Mouse (Mus musculus) intestine, embryonic 15.5 days (tissue): ENCODE results near the gene Cypt4. TPM values are rescaled to one million over a fixed set of nuclear protein-coding genes. Genes with fewer than 3 reads are reported as not detected.
"Not testable (repeated sequence)": the region's sequence is repeated elsewhere in the genome, so short reads cannot be mapped to it uniquely, and the experiment has no call there.

Source experiments
- ATAC-seq: fragments of 200-750 bp; cut with Nextera tagmentation; 2 replicates; pipeline ENCODE4 v1.8.0; 2017; ENCODE audit warnings: moderate TSS enrichment, moderate library complexity
- H3K27ac ChIP-seq: fragments of 300-500 bp; sonication (generic); 2 replicates; pipeline ENCODE4 v1.5.1; 2015; ENCODE audit warnings: mild to moderate bottlenecking, inconsistent platforms
- H3K27me3 ChIP-seq: fragments of 300-500 bp; sonication (generic); replicated peaks from 2 replicates; pipeline ENCODE4 v1.6.1; 2015; ENCODE audit warnings: inconsistent platforms
- H3K36me3 ChIP-seq: fragments of 300-500 bp; sonication (generic); 2 replicates; pipeline ENCODE4 v1.6.1; 2015; ENCODE audit warnings: inconsistent platforms
- H3K4me1 ChIP-seq: fragments of 300-500 bp; sonication (generic); replicated peaks from 2 replicates; pipeline ENCODE4 v1.6.1; 2015; ENCODE audit warnings: inconsistent platforms
- H3K4me2 ChIP-seq: fragments of 300-500 bp; sonication (generic); replicated peaks from 2 replicates; pipeline ENCODE4 v1.6.1; 2015; ENCODE audit warnings: mild to moderate bottlenecking, inconsistent platforms
- H3K4me3 ChIP-seq: fragments of 300-500 bp; sonication (generic); replicated peaks from 2 replicates; pipeline ENCODE4 v1.5.1; 2015; ENCODE audit warnings: inconsistent platforms
- H3K9ac ChIP-seq: fragments of 300-500 bp; sonication (generic); 2 replicates; pipeline ENCODE4 v1.6.1; 2015; ENCODE audit warnings: inconsistent platforms
- H3K9me3 ChIP-seq: fragments of 300-500 bp; sonication (generic); 2 replicates; pipeline ENCODE4 v1.6.1; 2016; ENCODE audit warnings: inconsistent platforms
- WGBS: fragments of 180-500 bp; shearing (Covaris S2); methylation state at CpG from one replicate; pipeline ENCODE4 v1.1.7; 2015; 5-methylcytosine and 5-hydroxymethylcytosine counted together
- polyA plus RNA-seq: library from polyadenylated mRNA; unstranded; fragments of >200 nt; fragmentation: Nextera tagmentation; extraction: Ambion mirVana; gene quantifications from 2 replicates; pipeline ENCODE4 v1.2.1, GENCODE M21; 2015

Gene Cypt4
- not detected in 2 replicates for polyA plus RNA-seq

- no peak within 1 kb of the TSS for H3K9ac ChIP-seq
- WGBS = 92% methylated on average over 5 of the region's 5 CpGs
- no peaks in the 10 kb centered on the region for H3K36me3 ChIP-seq
- no peaks in the 10 kb centered on the region for H3K4me1 ChIP-seq
- no peak within 1 kb of the TSS for H3K4me2 ChIP-seq
- no peaks in the 10 kb centered on the region for H3K9me3 ChIP-seq
- H3K4me3 ChIP-seq = no peak within 1 kb of the TSS
- no peak for ATAC-seq
- H3K27me3 ChIP-seq = no peaks in the 10 kb centered on the region
- H3K27ac ChIP-seq = no peak within 1 kb of the TSS
Measured at GRCm38 (mm10) chr9:24624896-24625295, at the start of gene Cypt4. Gene Cypt4, plus strand, starts transcription at chr9:24625196.

- not testable (repeated sequence) for H3K27ac ChIP-seq, H3K9me3 ChIP-seq, H3K4me2 ChIP-seq, H3K36me3 ChIP-seq, H3K4me1 ChIP-seq, H3K9ac ChIP-seq, H3K27me3 ChIP-seq, ATAC-seq, H3K4me3 ChIP-seq
- WGBS = 70% methylated on average over 2 of the region's 2 CpGs
Measured at GRCm38 (mm10) chr9:24637341-24637740, 12.3 kb downstream of the Cypt4 start.

Other genes with a start within 250 kb of the Cypt4 start
- gene Dpy19l1, start 122.1 kb upstream of the Cypt4 start, polyA plus RNA-seq = 10.4 and 11.3 TPM in 2 replicates
- gene Dpy19l2, start 71.1 kb downstream of the Cypt4 start, polyA plus RNA-seq = not detected in 2 replicates
- 0.35 and 0.45 TPM in 2 replicates for gene Tbx20, start 149.1 kb downstream of the Cypt4 start, polyA plus RNA-seq